Mouse (Mus musculus) G1E (cell line): Measurements from ENCODE around the gene Ssrp1. TPM values are rescaled to one million over a fixed set of nuclear protein-coding genes. Genes with fewer than 3 reads are reported as not detected.

Experiments
- ATAC-seq: 2 replicates; pipeline ENCODE4 v1.8.0; 2016; ENCODE audit warnings: mild to moderate bottlenecking; ENCODE audit not compliant: insufficient number of reproducible peaks, poor library complexity, low FRiP score, severe bottlenecking; ENCODE audit errors: extremely low read depth
- DNase-seq: peaks from one replicate; pipeline ENCODE4 v3.0.0; 2012; ENCODE audit warnings: low spot score
- H3K27me3 ChIP-seq: 2 replicates; pipeline ENCODE4 v1.6.1; 2012; ENCODE audit warnings: mild to moderate bottlenecking, low read length, inconsistent platforms; ENCODE audit not compliant: insufficient read depth
- H3K36me3 ChIP-seq: replicated peaks from 2 replicates; pipeline ENCODE3; 2012; ENCODE audit warnings: mild to moderate bottlenecking, inconsistent platforms
- H3K4me1 ChIP-seq: 2 replicates; pipeline ENCODE4 v1.6.1; 2012; ENCODE audit warnings: low read depth, low read length, inconsistent platforms, mixed read lengths; ENCODE audit not compliant: insufficient read depth
- H3K4me3 ChIP-seq: 2 replicates; pipeline ENCODE4 v1.5.1; 2012; ENCODE audit warnings: low read depth, mild to moderate bottlenecking, inconsistent platforms, low read length, moderate library complexity, mixed read lengths
- H3K9me3 ChIP-seq: replicated peaks from 2 replicates; pipeline ENCODE4 v1.6.1; 2012; ENCODE audit warnings: inconsistent platforms
- CTCF ChIP-seq: IDR thresholded peaks from 2 replicates; pipeline ENCODE4 v1.5.1; 2012; ENCODE audit warnings: low read depth, low read length, inconsistent platforms, mixed read lengths
- GATA1 ChIP-seq: IDR thresholded peaks from 2 replicates; pipeline ENCODE4 v1.6.1; 2012; ENCODE audit warnings: borderline replicate concordance, low read length, inconsistent platforms, mixed read lengths
- GATA2 ChIP-seq: IDR thresholded peaks from 2 replicates; pipeline ENCODE4 v1.6.1; 2012; ENCODE audit warnings: low read depth, low read length, inconsistent platforms, borderline replicate concordance
- POLR2AphosphoS5 ChIP-seq: IDR thresholded peaks from 2 replicates; pipeline ENCODE4 v1.6.1; 2012; ENCODE audit warnings: low read depth, low read length, inconsistent platforms; ENCODE audit not compliant: insufficient replicate concordance
- TAL1 ChIP-seq: conservative IDR thresholded peaks from 2 replicates; pipeline ENCODE4 v1.6.1; 2012; ENCODE audit warnings: low read depth, low read length, inconsistent platforms, mixed read lengths
- polyA plus RNA-seq: library from polyadenylated mRNA; stranded (reverse); fragments of >175 nt; gene quantifications from 2 replicates; pipeline ENCODE4 v1.2.3, GENCODE M21; 2012
- total RNA-seq, 2 experiments: library from RNA; stranded (forward) in 1 of 2; stranded (reverse) in 1 of 2; fragments of 200-1000 nt in 1 of 2; fragments of >200 nt in 1 of 2; fragmentation: Nextera tagmentation in 1 of 2; gene quantifications; 2 replicates each; pipeline ENCODE4 v1.2.3; 2014 to 2017

Gene Ssrp1
- total and polyA plus RNA-seq, 3 experiments: 111 to 315 (median 168) TPM

DNA sequence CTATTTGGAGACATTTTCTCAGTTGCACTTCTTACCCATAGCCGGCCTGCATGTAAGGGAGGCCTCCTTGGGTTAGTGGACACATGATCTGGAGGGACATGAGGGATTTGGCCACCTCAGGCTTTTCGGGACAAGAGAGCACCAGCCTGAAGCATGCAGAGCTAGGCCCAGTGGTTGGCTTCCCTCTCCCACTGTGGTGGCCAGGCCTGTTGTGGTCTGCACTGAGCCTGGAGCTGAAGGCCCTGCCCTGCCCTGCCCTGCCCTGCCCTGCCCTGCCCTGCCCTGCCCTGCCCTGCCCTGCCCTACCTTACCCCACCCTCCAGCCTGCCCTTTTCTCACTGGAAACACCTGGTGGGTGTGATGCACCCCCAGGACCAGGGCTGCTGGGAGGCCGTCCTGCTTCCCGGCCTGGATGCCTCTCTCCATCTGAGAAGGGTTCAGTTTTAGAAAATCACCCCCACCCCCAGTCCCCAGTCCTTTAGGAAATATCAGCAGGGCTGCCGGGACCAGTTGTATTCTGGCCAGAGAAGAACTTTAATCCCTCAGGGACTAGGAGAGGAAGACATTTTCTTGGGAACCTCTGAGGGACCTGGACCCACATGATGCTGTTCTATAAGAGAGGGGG is 16.3 kb downstream of the Ssrp1 start:
- peaks cover 16% of the 10 kb centered on the region; the same call in 1 of the 2 replicates for H3K27me3 ChIP-seq
- H3K4me1 ChIP-seq: peaks cover 18% of the 10 kb centered on the region
- H3K36me3 ChIP-seq: peaks cover 19% of the 10 kb centered on the region
- no peak for DNase-seq
- TF ChIP-seq GATA2: no peak
- no peak for TF ChIP-seq TAL1
- TF ChIP-seq CTCF: no peak
- TF ChIP-seq POLR2AphosphoS5: no peak
- no peak for TF ChIP-seq GATA1
- H3K4me3 ChIP-seq: no peak overlapping the region
- H3K9me3 ChIP-seq: no peaks in the 10 kb centered on the region
- ATAC-seq: no peak

DNA sequence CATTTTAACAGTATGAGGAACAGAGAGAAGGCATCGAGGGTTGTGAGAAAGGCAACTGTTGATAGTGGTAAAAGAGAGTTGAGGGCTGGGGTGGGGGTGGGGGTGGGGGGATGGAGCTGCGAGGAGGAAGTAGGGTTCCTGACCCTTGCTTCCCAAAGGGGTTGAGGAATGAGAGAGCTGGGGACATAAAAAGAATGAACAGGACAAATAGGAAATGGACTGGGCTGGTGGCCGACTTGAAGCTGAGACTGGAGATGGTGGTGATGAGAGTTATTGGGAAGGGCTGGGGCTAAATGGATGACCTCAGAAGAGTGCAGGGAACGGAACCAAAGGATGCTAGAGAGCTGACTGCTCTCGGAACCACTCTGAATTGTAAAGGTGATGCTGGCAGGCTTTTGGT is 19.7 kb downstream of the Ssrp1 start:
- DNase-seq: no peak
- no peaks in the 10 kb centered on the region for H3K9me3 ChIP-seq
- peaks cover 13% of the 10 kb centered on the region; the same call in 1 of the 2 replicates for H3K27me3 ChIP-seq
- TF ChIP-seq GATA1 (no peak), GATA2 (no peak), CTCF (no peak)
- H3K4me3 ChIP-seq: no peak overlapping the region
- ATAC-seq: no peak
- peaks cover 7% of the 10 kb centered on the region; the same call in 1 of the 2 replicates for H3K4me1 ChIP-seq
- peaks cover 29% of the 10 kb centered on the region for H3K36me3 ChIP-seq

DNA sequence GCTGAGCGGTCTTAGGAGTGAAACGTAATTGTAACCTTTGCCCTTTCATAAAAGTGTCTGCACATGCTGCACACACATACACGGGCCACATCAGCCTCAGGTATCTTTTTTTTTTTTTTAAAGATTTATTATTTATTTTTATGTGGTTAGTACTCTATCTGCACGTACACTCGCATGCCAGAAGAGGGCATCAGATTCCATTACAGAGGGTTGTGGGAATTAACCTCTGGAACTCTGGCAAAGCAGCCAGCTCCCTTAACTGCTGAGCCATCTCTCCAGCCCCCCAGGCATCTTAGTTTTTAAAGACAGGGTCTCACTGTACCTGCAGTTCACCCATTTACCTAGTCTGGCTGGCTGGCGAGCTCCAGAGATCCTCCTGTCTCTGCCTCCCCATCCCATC is 22.6 kb downstream of the Ssrp1 start:
- H3K36me3 ChIP-seq: peaks cover 20% of the 10 kb centered on the region
- DNase-seq (no peak), ATAC-seq (no peak)
- 0 out of 2 replicates have a peak, but pooled peaks cover 3% of the 10 kb centered on the region for H3K4me1 ChIP-seq
- H3K27me3 ChIP-seq: peaks cover 16% of the 10 kb centered on the region; the same call in 1 of the 2 replicates
- H3K4me3 ChIP-seq: no peak overlapping the region
- no peak for TF ChIP-seq POLR2AphosphoS5
- no peak for TF ChIP-seq GATA1
- TF ChIP-seq GATA2: no peak
- no peak for TF ChIP-seq CTCF
- no peak for TF ChIP-seq TAL1
- no peaks in the 10 kb centered on the region for H3K9me3 ChIP-seq

DNA sequence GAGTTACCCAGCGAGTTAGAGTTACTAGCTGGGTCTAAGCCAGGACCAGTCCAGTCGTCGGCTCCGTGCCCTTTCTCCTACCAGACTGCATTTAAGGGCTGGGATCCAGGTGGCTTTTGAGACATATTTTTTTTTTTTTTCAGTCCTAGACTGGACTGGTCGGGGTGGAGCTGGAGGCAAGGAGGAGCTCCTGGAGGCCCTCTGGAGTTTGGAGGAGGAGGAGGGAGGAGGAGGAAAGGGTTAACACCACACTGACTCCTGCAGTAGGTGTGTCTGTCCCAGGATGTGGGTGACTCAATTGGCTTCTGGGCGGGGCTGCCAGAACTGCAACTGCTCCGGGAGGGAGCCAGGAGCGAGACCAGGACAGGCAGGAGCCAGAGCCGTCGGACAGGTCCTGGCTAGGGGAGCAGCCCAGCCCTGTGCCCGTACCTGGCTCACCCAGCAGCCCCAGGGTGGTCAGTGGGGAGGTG is 23.6 kb downstream of the Ssrp1 start:
- peaks cover 20% of the 10 kb centered on the region for H3K36me3 ChIP-seq
- H3K9me3 ChIP-seq: no peaks in the 10 kb centered on the region
- ATAC-seq: 0 out of 2 replicates have a peak, but pooled peaks have one; percentile 32
- no peak for TF ChIP-seq POLR2AphosphoS5
- TF ChIP-seq GATA1: no peak
- TF ChIP-seq CTCF: no peak
- TF ChIP-seq TAL1: no peak
- no peak for TF ChIP-seq GATA2
- DNase-seq: no peak
- H3K4me3 ChIP-seq: no peak overlapping the region; the same call in 1 of the 2 replicates
- 0 out of 2 replicates have a peak, but pooled peaks cover 3% of the 10 kb centered on the region for H3K4me1 ChIP-seq
- H3K27me3 ChIP-seq: peaks cover 16% of the 10 kb centered on the region; the same call in 1 of the 2 replicates

DNA sequence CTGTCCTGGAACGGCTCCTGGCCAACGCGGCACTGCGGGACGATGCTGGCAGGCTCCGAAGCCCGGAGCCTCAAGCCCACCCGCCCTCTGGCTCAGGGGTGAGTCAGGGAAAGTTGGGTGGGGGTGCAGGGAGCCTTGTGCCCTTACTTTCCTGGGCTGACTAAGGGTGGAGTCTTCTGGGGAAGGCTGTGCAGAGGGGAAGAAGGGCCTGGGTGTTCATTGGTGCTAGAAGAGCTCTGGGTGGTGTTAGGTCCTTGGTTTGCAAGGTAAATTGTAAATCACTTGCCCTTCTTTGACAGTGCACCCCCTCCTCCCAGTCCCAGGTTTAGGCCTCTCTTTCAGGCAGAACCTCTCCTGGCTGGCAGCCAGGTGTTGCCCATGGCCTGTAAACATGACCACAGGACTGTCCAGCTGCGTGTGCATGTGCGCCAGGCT is 24.1 kb downstream of the Ssrp1 start:
- Histone ChIP-seq H3K36me3 (peaks cover 20% of the 10 kb centered on the region), H3K27me3 (peaks cover 13% of the 10 kb centered on the region; the same call in 1 of the 2 replicates), H3K4me1 (0 out of 2 replicates have a peak, but pooled peaks cover 3% of the 10 kb centered on the region), H3K4me3 (no peak overlapping the region; the same call in 1 of the 2 replicates), H3K9me3 (no peaks in the 10 kb centered on the region)
- no peak for DNase-seq
- no peak for ATAC-seq
- TF ChIP-seq GATA2: no peak
- no peak for TF ChIP-seq CTCF
- TF ChIP-seq TAL1: no peak
- no peak for TF ChIP-seq GATA1
- TF ChIP-seq POLR2AphosphoS5: no peak

DNA sequence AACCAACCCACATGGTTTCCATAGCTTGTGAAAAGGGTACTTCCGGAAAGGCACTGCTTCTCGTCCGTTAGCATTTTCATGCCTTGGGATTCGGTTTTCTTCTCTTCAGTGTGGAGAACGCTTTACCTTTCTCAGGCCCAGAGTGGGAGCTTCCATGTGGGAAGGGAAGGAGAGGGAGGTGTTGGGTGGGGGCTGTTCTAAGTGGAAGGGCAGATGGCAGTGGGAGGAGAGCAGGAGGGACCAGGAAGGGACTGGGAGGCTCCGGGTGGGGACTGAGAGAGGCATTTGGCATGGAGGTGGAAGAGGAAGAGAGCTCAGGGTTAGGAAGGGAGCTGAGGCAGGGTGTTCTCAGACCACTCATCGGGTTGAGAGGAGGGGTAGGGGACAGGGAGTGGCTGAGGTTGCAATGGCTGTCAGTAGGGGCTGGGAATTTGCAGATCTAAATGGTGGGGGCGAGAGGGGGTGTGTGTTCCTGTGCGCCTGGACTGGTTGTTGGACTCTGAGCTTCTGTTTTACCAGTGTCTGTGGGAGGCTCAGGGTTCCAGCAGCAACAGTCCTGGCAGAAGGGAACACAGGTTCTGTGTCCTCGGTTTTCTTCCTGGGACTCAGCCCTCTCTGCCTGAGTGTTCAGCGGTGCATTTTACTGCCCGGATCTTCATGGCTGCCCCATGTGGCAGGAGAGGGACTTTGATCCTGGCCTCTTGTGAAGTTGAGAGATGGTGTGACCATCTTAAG is 28.3 kb downstream of the Ssrp1 start:
- Histone ChIP-seq H3K27me3 (peaks cover 16% of the 10 kb centered on the region), H3K9me3 (no peaks in the 10 kb centered on the region), H3K36me3 (peaks cover 2% of the 10 kb centered on the region), H3K4me3 (no peak overlapping the region), H3K4me1 (0 out of 2 replicates have a peak, but pooled peaks cover 3% of the 10 kb centered on the region)
- TF ChIP-seq GATA2: no peak
- TF ChIP-seq TAL1: no peak
- no peak for TF ChIP-seq GATA1
- TF ChIP-seq CTCF: no peak
- no peak for TF ChIP-seq POLR2AphosphoS5
- ATAC-seq (no peak), DNase-seq (no peak)
